Mouse (Mus musculus) limb, embryonic 13.5 days (tissue): ENCODE results near the gene Tmem95. TPM values are rescaled to one million over a fixed set of nuclear protein-coding genes. Genes with fewer than 3 reads are reported as not detected.
"Not testable (repeated sequence)": the region's sequence is repeated elsewhere in the genome, so short reads cannot be mapped to it uniquely, and the experiment has no call there.

ENCODE experiments used
- ATAC-seq: fragments of 200-750 bp; cut with Nextera tagmentation; 2 replicates; pipeline ENCODE4 v1.8.0; 2017; ENCODE audit warnings: low read depth, moderate number of reproducible peaks, moderate TSS enrichment; ENCODE audit not compliant: low FRiP score
- H3K27ac ChIP-seq: fragments of 300-500 bp; sonication (generic); 2 replicates; pipeline ENCODE4 v1.5.1; 2015; ENCODE audit warnings: inconsistent platforms, mild to moderate bottlenecking, moderate library complexity
- H3K27me3 ChIP-seq: fragments of 300-500 bp; sonication (generic); 2 replicates; pipeline ENCODE4 v1.6.1; 2015; ENCODE audit warnings: mild to moderate bottlenecking, inconsistent platforms
- H3K36me3 ChIP-seq: fragments of 300-500 bp; sonication (generic); 2 replicates; pipeline ENCODE4 v1.6.1; 2015; ENCODE audit warnings: inconsistent platforms, mild to moderate bottlenecking, moderate library complexity
- H3K4me1 ChIP-seq: fragments of 300-500 bp; sonication (generic); 2 replicates; pipeline ENCODE4 v1.6.1; 2015; ENCODE audit warnings: inconsistent platforms
- H3K4me2 ChIP-seq: fragments of 300-500 bp; sonication (generic); replicated peaks from 2 replicates; pipeline ENCODE4 v1.6.1; 2015; ENCODE audit warnings: inconsistent platforms, mild to moderate bottlenecking, moderate library complexity
- H3K4me3 ChIP-seq: fragments of 300-500 bp; sonication (generic); 2 replicates; pipeline ENCODE4 v1.5.1; 2015; ENCODE audit warnings: moderate library complexity, mild to moderate bottlenecking, inconsistent platforms
- H3K9ac ChIP-seq: fragments of 300-500 bp; sonication (generic); 2 replicates; pipeline ENCODE4 v1.6.1; 2015; ENCODE audit warnings: mild to moderate bottlenecking, inconsistent platforms
- H3K9me3 ChIP-seq: fragments of 300-500 bp; sonication (generic); 2 replicates; pipeline ENCODE4 v1.6.1; 2016; ENCODE audit warnings: inconsistent platforms
- WGBS: fragments of 180-500 bp; shearing (Covaris S2); methylation state at CpG from one replicate; pipeline ENCODE4 v1.1.7; 2015; 5-methylcytosine and 5-hydroxymethylcytosine counted together
- polyA plus RNA-seq: library from polyadenylated mRNA; unstranded; fragments of >200 nt; fragmentation: Nextera tagmentation; extraction: Ambion mirVana; gene quantifications from 2 replicates; pipeline ENCODE4 v1.2.1, GENCODE M21; 2015

Gene Tmem95
- polyA plus RNA-seq, 1 experiment from 2014 or later: 0.51 TPM

GRCm38 (mm10) chr11:69916652-69917378, 39.0 kb upstream of the Tmem95 start:
- WGBS: 59% methylated on average over 7 of the region's 7 CpGs
- H3K27ac ChIP-seq, H3K9me3 ChIP-seq, H3K27me3 ChIP-seq, H3K9ac ChIP-seq, H3K4me3 ChIP-seq, ATAC-seq, H3K4me2 ChIP-seq: not testable (repeated sequence)
- peaks cover 65% of the 10 kb centered on the region for H3K36me3 ChIP-seq
- peaks cover 45% of the 10 kb centered on the region for H3K4me1 ChIP-seq

- Histone ChIP-seq H3K9me3 (no peaks in the 10 kb centered on the region), H3K27ac (no peak overlapping the region), H3K9ac (peak overlapping the region; percentile 3; the same call in 1 of the 2 replicates), H3K4me1 (peaks cover 45% of the 10 kb centered on the region), H3K27me3 (no peaks in the 10 kb centered on the region), H3K4me2 (peak overlapping the region; percentile 81), H3K36me3 (peaks cover 74% of the 10 kb centered on the region), H3K4me3 (peak overlapping the region; percentile 87)
- WGBS: 76% methylated on average over 5 of the region's 5 CpGs
- ATAC-seq: no peak
Measured at GRCm38 (mm10) chr11:69915667-69916627, 38.1 kb upstream of the Tmem95 start.

- Histone ChIP-seq H3K4me3 (peak overlapping the region; percentile 87), H3K9ac (peak overlapping the region; percentile 92), H3K36me3 (peaks cover 84% of the 10 kb centered on the region), H3K27ac (no peak overlapping the region), H3K4me1 (peaks cover 45% of the 10 kb centered on the region), H3K4me2 (peak overlapping the region; percentile 81), H3K9me3 (no peaks in the 10 kb centered on the region), H3K27me3 (no peaks in the 10 kb centered on the region)
- WGBS: 32% methylated on average over 9 of the region's 9 CpGs
- ATAC-seq: no peak
Measured at GRCm38 (mm10) chr11:69914917-69915430, 37.2 kb upstream of the Tmem95 start.

GRCm38 (mm10) chr11:69914372-69914764, 36.5 kb upstream of the Tmem95 start:
- under 1% methylated on average over 17 of the region's 17 CpGs for WGBS

GRCm38 (mm10) chr11:69913554-69914371, 35.9 kb upstream of the Tmem95 start, which contains the start of gene Gps2:
Gene Gps2, plus strand, starts transcription at chr11:69913888.
- 2% methylated on average over 61 of the region's 61 CpGs for WGBS
- H3K9ac ChIP-seq: peak within 1 kb of the TSS; percentile 92
- H3K9me3 ChIP-seq: no peaks in the 10 kb centered on the region
- peak within 1 kb of the TSS; percentile 87 for H3K4me3 ChIP-seq
- ATAC-seq: peak; percentile 91
- H3K27me3 ChIP-seq: no peaks in the 10 kb centered on the region
- peak within 1 kb of the TSS; percentile 92 for H3K27ac ChIP-seq
- H3K36me3 ChIP-seq: peaks cover 88% of the 10 kb centered on the region
- peaks cover 35% of the 10 kb centered on the region for H3K4me1 ChIP-seq
- H3K4me2 ChIP-seq: peak within 1 kb of the TSS; percentile 81

More at GRCm38 (mm10) chr11:69914372-69914764, 36.5 kb upstream of the Tmem95 start:
- no peak for ATAC-seq
- H3K9me3 ChIP-seq: no peaks in the 10 kb centered on the region
- peaks cover 41% of the 10 kb centered on the region for H3K4me1 ChIP-seq
- H3K9ac ChIP-seq: peak overlapping the region; percentile 92
- H3K4me3 ChIP-seq: peak overlapping the region; percentile 87
- H3K36me3 ChIP-seq: peaks cover 88% of the 10 kb centered on the region
- peak overlapping the region; percentile 92 for H3K27ac ChIP-seq
- peak overlapping the region; percentile 81 for H3K4me2 ChIP-seq
- no peaks in the 10 kb centered on the region for H3K27me3 ChIP-seq

GRCm38 (mm10) chr11:69912716-69913530, 35.1 kb upstream of the Tmem95 start:
- no peaks in the 10 kb centered on the region for H3K9me3 ChIP-seq
- H3K36me3 ChIP-seq: peaks cover 88% of the 10 kb centered on the region
- no peaks in the 10 kb centered on the region for H3K27me3 ChIP-seq
- peak overlapping the region; percentile 87 for H3K4me3 ChIP-seq
- peak overlapping the region; percentile 92 for H3K9ac ChIP-seq
- H3K27ac ChIP-seq: peak overlapping the region; percentile 92; the same call in 1 of the 2 replicates
- H3K4me2 ChIP-seq: peak overlapping the region; percentile 81
- no peak for ATAC-seq
- H3K4me1 ChIP-seq: peaks cover 27% of the 10 kb centered on the region
- 78% methylated on average over 15 of the region's 15 CpGs for WGBS

GRCm38 (mm10) chr11:69911701-69912100, 33.9 kb upstream of the Tmem95 start:
- peaks cover 88% of the 10 kb centered on the region for H3K36me3 ChIP-seq
- no peaks in the 10 kb centered on the region for H3K27me3 ChIP-seq
- H3K9me3 ChIP-seq: no peaks in the 10 kb centered on the region
- ATAC-seq: no peak
- H3K4me3 ChIP-seq: no peak overlapping the region
- H3K27ac ChIP-seq: no peak overlapping the region
- 98% methylated on average over 6 of the region's 6 CpGs for WGBS
- no peak overlapping the region for H3K4me2 ChIP-seq
- H3K9ac ChIP-seq: no peak overlapping the region
- peaks cover 27% of the 10 kb centered on the region for H3K4me1 ChIP-seq

GRCm38 (mm10) chr11:69910781-69911560, 33.2 kb upstream of the Tmem95 start:
- Histone ChIP-seq H3K4me3 (no peak overlapping the region), H3K27me3 (no peaks in the 10 kb centered on the region), H3K9me3 (no peaks in the 10 kb centered on the region), H3K36me3 (peaks cover 88% of the 10 kb centered on the region), H3K27ac (no peak overlapping the region), H3K4me2 (no peak overlapping the region), H3K4me1 (peaks cover 22% of the 10 kb centered on the region), H3K9ac (no peak overlapping the region)
- WGBS: 91% methylated on average over 17 of the region's 17 CpGs
- ATAC-seq: no peak

GRCm38 (mm10) chr11:69910177-69910576, 32.4 kb upstream of the Tmem95 start:
- WGBS: 94% methylated on average over 8 of the region's 8 CpGs
- ATAC-seq: no peak
- no peak overlapping the region for H3K27ac ChIP-seq

GRCm38 (mm10) chr11:69909174-69909573, 31.4 kb upstream of the Tmem95 start:
- Histone ChIP-seq H3K4me3 (no peak overlapping the region), H3K9me3 (no peaks in the 10 kb centered on the region), H3K9ac (no peak overlapping the region), H3K4me2 (no peak overlapping the region), H3K27ac (no peak overlapping the region), H3K36me3 (peaks cover 93% of the 10 kb centered on the region), H3K27me3 (no peaks in the 10 kb centered on the region), H3K4me1 (peaks cover 7% of the 10 kb centered on the region)
- 94% methylated on average over 5 of the region's 5 CpGs for WGBS
- ATAC-seq: no peak

More at GRCm38 (mm10) chr11:69910177-69910576, 32.4 kb upstream of the Tmem95 start:
- Histone ChIP-seq H3K9ac (no peak overlapping the region), H3K4me2 (no peak overlapping the region), H3K27me3 (no peaks in the 10 kb centered on the region), H3K4me1 (peaks cover 14% of the 10 kb centered on the region), H3K9me3 (no peaks in the 10 kb centered on the region), H3K4me3 (no peak overlapping the region), H3K36me3 (peaks cover 88% of the 10 kb centered on the region)
